Mouse (Mus musculus): ENCODE data around the gene Ldb3. TPM values are rescaled to one million over a fixed set of nuclear protein-coding genes. Genes with fewer than 3 reads are reported as not detected.

Ldb3 gene
- 0.79 and 4.2 TPM in 2 replicates for polyA plus RNA-seq (2014; fragmentation: Nextera tagmentation; extraction: Ambion mirVana)

DNA sequence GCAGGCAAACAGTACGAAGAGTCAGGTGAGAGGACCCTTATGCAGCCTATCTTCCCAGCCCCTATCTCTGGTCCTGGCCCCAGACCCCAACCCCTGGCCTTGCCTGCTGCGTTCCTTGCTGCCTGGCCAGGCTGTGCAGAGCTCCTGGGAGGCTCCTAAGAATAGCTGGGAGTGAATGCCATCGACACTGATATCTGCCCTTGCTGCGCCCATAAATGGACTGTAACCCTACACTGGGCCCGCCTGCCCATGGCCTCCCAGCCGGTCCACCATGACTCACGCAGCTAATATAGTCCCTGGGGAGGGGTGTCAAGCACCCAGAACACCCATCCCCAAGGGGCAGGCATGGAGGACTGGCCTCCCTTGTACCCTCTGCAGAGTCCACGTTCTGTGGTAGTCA is at the start of gene Ldb3:
Gene Ldb3 (minus strand): TSS at position 185 of the 400 bp plus-strand sequence.
- Histone ChIP-seq H3K4me2 (no peak within 1 kb of the TSS), H3K4me1 (ENCODE audit: insufficient read depth) (no peaks in the 10 kb centered on the region), H3K9ac (no peak within 1 kb of the TSS), H3K4me3 (ENCODE audit: low read depth, low read length) (no peak within 1 kb of the TSS; the same call in 1 of the 2 replicates), H3K36me3 (ENCODE audit: insufficient read depth) (no peaks in the 10 kb centered on the region), H3K27me3 (ENCODE audit: insufficient read depth, low read length) (no peaks in the 10 kb centered on the region), H3K9me3 (ENCODE audit: low read depth, low read length) (no peaks in the 10 kb centered on the region), H3K27ac (ENCODE audit: low read depth) (no peak within 1 kb of the TSS)
- ATAC-seq (ENCODE audit: insufficient read depth): peak; percentile 12; the same call in 1 of the 2 replicates
- TF ChIP-seq CTCF (IDR thresholded peaks at IDR 0.05; ENCODE audit: low read depth): no peak
- WGBS: 47% methylated on average over 8 of the region's 8 CpGs
- no peak for DNase-seq

DNA sequence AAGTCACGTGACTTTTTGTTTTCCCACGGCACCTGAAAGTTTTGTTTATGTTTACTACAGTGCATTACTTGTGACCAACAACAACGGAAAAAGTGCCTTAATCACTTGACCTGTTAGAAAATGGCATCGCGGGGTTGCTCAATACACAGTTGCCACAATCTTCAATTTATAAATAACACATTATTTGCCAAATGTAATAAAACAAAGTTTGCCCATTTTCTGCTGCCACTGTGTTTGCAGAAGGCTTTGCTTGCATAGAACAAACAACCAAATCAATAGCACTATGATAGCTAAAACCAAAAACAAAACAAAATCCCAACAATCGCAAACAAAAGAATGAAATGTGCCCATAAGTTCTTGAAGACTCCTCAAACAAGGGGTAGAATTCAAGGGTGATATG is 47.2 kb upstream of the Ldb3 start:
- H3K9me3 ChIP-seq (ENCODE audit: low read depth, low read length): no peaks in the 10 kb centered on the region
- H3K36me3 ChIP-seq (ENCODE audit: insufficient read depth): no peaks in the 10 kb centered on the region
- H3K4me3 ChIP-seq (ENCODE audit: low read depth, low read length): no peak overlapping the region
- H3K9ac ChIP-seq: no peak overlapping the region
- no peak overlapping the region for H3K4me2 ChIP-seq
- 76% methylated on average over 6 of the region's 6 CpGs for WGBS
- no peak for TF ChIP-seq CTCF (IDR thresholded peaks at IDR 0.05; ENCODE audit: low read depth)
- H3K4me1 ChIP-seq (ENCODE audit: insufficient read depth): no peaks in the 10 kb centered on the region
- ATAC-seq (ENCODE audit: insufficient read depth): no peak
- no peak for DNase-seq
- H3K27me3 ChIP-seq (ENCODE audit: insufficient read depth, low read length): no peaks in the 10 kb centered on the region
- H3K27ac ChIP-seq (ENCODE audit: low read depth): no peak overlapping the region

DNA sequence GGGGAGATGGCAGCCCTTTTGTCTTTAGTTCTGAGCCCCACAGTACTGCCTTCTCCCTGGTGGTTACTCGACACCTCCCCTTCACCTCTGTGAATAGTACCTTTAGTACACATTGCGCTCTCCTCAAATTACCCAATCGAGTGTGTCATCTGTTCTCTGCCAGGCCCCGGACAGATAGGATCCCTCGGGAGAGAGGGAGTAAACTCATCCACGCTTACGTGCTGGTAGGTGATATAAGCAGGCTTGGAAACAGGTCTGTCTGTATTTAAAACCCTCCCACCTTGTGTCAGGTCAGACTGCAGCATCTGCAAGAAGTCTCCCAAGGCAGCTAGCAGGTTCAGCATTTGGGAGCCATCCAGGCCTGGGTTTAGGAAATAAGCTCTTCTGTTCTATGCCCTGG is 46.7 kb upstream of the Ldb3 start:
- Histone ChIP-seq H3K27me3 (ENCODE audit: insufficient read depth, low read length) (no peaks in the 10 kb centered on the region), H3K4me1 (ENCODE audit: insufficient read depth) (no peaks in the 10 kb centered on the region), H3K9ac (no peak overlapping the region), H3K4me3 (ENCODE audit: low read depth, low read length) (no peak overlapping the region), H3K4me2 (no peak overlapping the region), H3K36me3 (ENCODE audit: insufficient read depth) (no peaks in the 10 kb centered on the region), H3K9me3 (ENCODE audit: low read depth, low read length) (no peaks in the 10 kb centered on the region), H3K27ac (ENCODE audit: low read depth) (no peak overlapping the region)
- WGBS: 37% methylated on average over 7 of the region's 7 CpGs
- TF ChIP-seq CTCF (IDR thresholded peaks at IDR 0.05; ENCODE audit: low read depth): no peak
- DNase-seq (no peak), ATAC-seq (ENCODE audit: insufficient read depth) (no peak)

DNA sequence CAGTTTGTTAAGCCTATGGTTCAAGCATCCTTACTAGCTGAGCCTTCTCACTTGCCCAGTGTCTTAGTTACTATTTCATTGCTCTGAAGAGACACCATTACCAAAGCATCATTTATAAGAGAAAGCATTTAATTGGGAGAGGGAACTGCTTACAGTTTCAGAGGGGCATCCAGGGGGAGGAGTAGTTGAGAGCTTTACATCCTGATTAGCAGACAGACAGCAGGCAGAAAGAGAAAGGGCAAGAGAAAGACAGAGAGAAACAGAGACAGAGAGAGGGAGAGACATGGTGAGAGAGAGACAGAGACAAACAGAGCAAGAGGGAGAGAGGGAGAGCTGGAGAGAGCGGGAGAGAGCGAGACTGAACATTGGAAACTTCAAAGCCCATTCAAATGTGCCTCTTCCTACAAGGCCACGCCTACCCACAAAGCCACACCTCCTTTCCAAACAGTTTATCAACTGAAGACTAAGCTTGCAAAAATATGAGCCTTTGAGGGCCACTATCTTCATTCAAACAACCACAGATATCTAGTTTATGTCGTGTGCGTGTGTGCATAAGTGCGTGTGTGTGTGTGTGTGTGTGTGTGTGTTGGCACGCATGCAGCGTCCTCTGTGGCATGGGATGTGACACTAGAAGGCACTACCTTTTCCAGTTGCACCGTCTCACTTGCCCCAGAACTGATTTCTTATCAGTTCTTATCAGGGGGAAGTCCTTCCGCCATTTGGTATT is 44.4 kb upstream of the Ldb3 start:
- H3K9me3 ChIP-seq (ENCODE audit: low read depth, low read length): no peaks in the 10 kb centered on the region
- WGBS: 55% methylated on average over 10 of the region's 10 CpGs

DNA sequence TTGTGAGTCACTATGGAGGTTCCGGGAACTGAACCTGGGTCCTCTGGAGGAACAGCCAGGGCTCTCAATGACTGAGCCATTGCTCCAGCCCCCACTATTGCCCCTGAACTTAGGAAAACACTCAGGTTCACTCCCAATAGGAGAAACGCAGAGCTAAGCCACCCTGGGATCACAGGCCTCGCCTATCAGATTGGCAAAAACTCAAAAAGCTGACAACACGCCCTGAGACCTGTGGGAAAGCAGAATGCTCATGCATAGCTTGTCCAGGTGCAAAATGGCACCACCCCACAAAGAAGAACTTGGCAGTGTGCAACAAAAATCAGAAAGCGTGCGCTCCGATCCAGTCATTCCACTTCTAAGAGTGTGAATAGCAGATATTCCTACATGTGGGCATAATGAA is 38.3 kb upstream of the Ldb3 start:
- TF ChIP-seq CTCF (IDR thresholded peaks at IDR 0.05; ENCODE audit: low read depth): no peak
- Histone ChIP-seq H3K27me3 (ENCODE audit: insufficient read depth, low read length) (no peaks in the 10 kb centered on the region), H3K27ac (ENCODE audit: low read depth) (no peak overlapping the region), H3K4me2 (no peak overlapping the region), H3K9me3 (ENCODE audit: low read depth, low read length) (no peaks in the 10 kb centered on the region), H3K36me3 (ENCODE audit: insufficient read depth) (no peaks in the 10 kb centered on the region), H3K9ac (no peak overlapping the region), H3K4me1 (ENCODE audit: insufficient read depth) (no peaks in the 10 kb centered on the region), H3K4me3 (ENCODE audit: low read depth, low read length) (no peak overlapping the region)
- WGBS: 75% methylated on average over 7 of the region's 7 CpGs
- ATAC-seq (ENCODE audit: insufficient read depth) (no peak), DNase-seq (no peak)

More for the DNA sequence above, 44.4 kb upstream of the Ldb3 start:
- no peaks in the 10 kb centered on the region for H3K27me3 ChIP-seq (ENCODE audit: insufficient read depth, low read length)
- DNase-seq (no peak), ATAC-seq (ENCODE audit: insufficient read depth) (no peak)
- no peaks in the 10 kb centered on the region for H3K36me3 ChIP-seq (ENCODE audit: insufficient read depth)
- H3K9ac ChIP-seq: no peak overlapping the region
- no peak overlapping the region for H3K4me2 ChIP-seq
- H3K4me1 ChIP-seq (ENCODE audit: insufficient read depth): no peaks in the 10 kb centered on the region
- no peak overlapping the region for H3K4me3 ChIP-seq (ENCODE audit: low read depth, low read length)
- no peak for TF ChIP-seq CTCF (IDR thresholded peaks at IDR 0.05; ENCODE audit: low read depth)
- no peak overlapping the region for H3K27ac ChIP-seq (ENCODE audit: low read depth)

DNA sequence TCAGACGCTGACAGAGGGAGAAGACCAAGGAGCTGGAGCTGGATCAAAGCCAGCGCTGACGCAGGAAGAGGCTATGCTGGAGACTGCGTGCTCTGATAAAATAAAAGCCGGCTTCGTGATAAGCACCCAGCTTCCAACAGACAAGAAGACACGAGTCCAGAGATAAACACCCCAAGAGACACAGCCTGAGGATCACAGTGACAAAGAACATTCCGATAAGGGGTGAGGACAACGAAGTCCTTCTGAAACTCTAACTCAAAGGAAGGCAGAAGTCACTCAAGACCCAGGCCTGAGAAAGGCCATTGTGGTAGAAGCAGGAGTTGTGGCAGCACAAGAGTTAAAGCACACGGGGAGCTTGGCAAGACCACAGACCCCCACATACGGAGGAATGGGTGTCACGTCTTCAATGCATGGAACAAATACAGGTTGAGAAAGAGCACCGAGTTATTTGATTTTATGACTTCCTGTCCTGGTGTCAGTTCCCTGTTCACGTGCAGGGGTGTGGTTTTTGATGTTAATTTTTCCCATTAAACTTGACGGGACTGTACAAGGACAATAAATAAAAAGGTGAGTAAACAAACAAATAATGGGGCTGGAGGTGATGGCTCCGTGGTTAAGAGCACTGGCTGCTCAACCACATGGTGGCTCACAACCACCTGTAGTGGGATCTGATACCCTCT is 35.2 kb upstream of the Ldb3 start:
- Histone ChIP-seq H3K4me2 (no peak overlapping the region), H3K27me3 (ENCODE audit: insufficient read depth, low read length) (no peaks in the 10 kb centered on the region), H3K9ac (no peak overlapping the region), H3K4me3 (ENCODE audit: low read depth, low read length) (no peak overlapping the region), H3K36me3 (ENCODE audit: insufficient read depth) (no peaks in the 10 kb centered on the region), H3K4me1 (ENCODE audit: insufficient read depth) (no peaks in the 10 kb centered on the region), H3K27ac (ENCODE audit: low read depth) (no peak overlapping the region), H3K9me3 (ENCODE audit: low read depth, low read length) (no peaks in the 10 kb centered on the region)
- 41% methylated on average over 16 of the region's 16 CpGs for WGBS
- no peak for TF ChIP-seq CTCF (IDR thresholded peaks at IDR 0.05; ENCODE audit: low read depth)
- no peak; the same call in 1 of the 2 replicates for ATAC-seq (ENCODE audit: insufficient read depth)
- DNase-seq: peak; percentile 57

DNA sequence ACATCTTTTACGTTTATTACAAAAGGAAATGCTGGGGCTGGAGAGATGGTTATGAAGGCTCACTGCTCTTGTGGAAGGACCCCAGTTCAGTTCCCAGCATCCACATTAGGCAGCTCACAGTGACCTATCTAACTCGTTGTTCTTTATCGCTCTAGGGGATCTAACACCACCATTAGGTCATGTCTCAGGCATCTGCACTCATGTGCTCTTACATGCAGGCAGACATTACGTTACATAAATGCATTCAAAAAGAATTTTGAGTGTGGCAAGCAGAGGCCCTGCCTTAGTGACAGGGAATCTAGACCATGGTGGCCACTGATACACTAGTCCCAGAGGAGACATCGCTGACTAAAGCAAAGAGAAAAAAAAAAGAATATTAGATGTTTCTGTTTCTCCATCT is 34.6 kb upstream of the Ldb3 start:
- no peaks in the 10 kb centered on the region for H3K9me3 ChIP-seq (ENCODE audit: low read depth, low read length)
- 74% methylated on average over 5 of the region's 5 CpGs for WGBS
- no peaks in the 10 kb centered on the region for H3K4me1 ChIP-seq (ENCODE audit: insufficient read depth)
- H3K27ac ChIP-seq (ENCODE audit: low read depth): no peak overlapping the region
- no peaks in the 10 kb centered on the region for H3K36me3 ChIP-seq (ENCODE audit: insufficient read depth)
- ATAC-seq (ENCODE audit: insufficient read depth): no peak
- no peak overlapping the region for H3K4me2 ChIP-seq
- H3K27me3 ChIP-seq (ENCODE audit: insufficient read depth, low read length): no peaks in the 10 kb centered on the region
- H3K9ac ChIP-seq: no peak overlapping the region
- no peak for TF ChIP-seq CTCF (IDR thresholded peaks at IDR 0.05; ENCODE audit: low read depth)
- DNase-seq: no peak
- H3K4me3 ChIP-seq (ENCODE audit: low read depth, low read length): no peak overlapping the region
